Mouse (Mus musculus) adrenal gland, adult 8-10 months (tissue): ENCODE results near the gene Olfr220. TPM values are rescaled to one million over a fixed set of nuclear protein-coding genes. Genes with fewer than 3 reads are reported as not detected.

ENCODE experiments used
- DNase-seq: peaks from one replicate; pipeline ENCODE4 v3.0.0; 2022
- total RNA-seq, 4 experiments: library from RNA; stranded (reverse); gene quantifications; 2 replicates each; pipeline ENCODE4 v1.2.4; 2022

Olfr220 gene
- not detected for total RNA-seq

DNA sequence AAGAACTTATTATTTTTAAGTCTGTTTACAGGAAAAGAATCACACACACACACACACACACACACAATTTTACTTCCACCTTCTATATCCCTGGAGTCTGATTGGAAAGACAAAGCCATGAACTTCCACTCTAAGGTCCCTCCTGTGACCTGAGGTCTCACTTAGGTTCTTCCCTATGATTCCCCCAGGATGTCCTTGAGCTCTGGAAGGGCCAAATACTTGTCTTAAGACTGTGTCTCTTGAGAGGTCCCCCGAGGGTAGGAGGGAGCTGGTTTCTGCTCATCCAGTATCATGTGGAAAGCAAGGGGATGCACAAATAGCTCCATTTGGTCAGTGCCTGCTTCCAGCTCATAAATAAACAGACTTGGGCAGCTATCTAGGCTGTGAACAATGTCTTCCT, at the start of gene Olfr220:
Olfr220 (plus strand) TSS at position 301 of the 400 bp plus-strand sequence.
- DNase-seq, result no peak

DNA sequence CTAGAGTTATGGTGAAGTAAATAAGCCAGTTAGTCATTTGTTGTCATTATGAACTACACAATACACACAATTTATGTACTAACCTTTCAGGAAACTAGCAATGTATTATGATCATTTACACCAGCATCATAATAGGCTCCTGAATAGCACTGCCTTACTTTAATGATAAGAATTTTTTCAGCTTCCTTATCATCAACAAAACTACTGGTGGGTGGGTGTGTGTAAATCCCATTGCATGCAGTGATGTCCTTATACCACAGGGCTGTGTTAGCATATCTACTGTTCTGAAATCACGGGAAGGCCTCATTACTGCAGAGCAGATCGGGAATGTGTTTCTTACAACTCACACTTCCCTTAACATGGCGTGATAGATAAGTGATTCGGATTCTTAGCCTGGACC, 18.9 kb upstream of the Olfr220 start:
- no peak for DNase-seq

DNA sequence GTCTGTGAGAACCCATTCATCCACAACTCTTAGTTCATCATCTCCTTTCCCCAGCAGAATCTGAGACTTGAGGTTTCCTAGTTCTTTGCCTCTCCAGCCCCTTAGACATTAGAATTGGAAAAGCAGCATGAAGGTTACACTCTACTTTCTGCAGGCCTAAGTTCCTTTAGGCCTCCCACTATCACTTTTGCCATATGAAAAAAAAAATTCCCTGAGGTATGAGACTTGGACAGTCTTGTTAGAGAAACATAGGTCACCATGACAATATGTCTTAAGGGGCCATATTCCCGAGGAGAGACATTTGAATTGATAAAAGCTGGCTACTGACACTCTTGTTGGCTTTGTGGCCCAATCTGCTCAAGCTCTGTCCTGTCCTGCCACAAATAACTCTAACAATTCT, 18.1 kb upstream of the Olfr220 start, which contains the start of gene Olfr414:
Olfr414 (plus strand) TSS at position 301 of the 400 bp plus-strand sequence.
- DNase-seq, result no peak

- DNase-seq, result no peak
Observed at GRCm38 (mm10) chr1:174426180-174426986, 15.5 kb upstream of the Olfr220 start.

- DNase-seq, result no peak
Observed at GRCm38 (mm10) chr1:174427402-174427801, 14.5 kb upstream of the Olfr220 start.

DNA sequence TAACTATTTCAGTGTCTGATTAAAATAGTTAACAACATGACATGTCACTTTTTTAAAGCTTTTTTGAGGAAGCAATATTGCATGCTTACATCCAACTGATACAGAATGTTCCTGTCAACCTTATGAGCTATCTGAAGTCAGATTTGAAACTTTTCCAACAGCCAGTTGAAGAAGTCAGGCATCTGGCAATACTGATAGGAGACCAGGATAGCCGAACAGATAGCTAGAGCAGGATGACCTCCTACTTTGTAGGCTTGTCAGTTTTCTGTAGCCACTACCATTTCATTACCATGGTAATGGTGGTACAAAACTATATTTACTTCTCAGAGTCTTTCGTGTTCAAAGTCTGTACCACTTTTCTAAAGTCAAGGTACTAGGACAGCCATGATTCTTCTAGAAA, 13.5 kb upstream of the Olfr220 start:
- no peak for DNase-seq

- DNase-seq, result no peak
Observed at GRCm38 (mm10) chr1:174434121-174434520, 7.8 kb upstream of the Olfr220 start.

- DNase-seq, result no peak
Observed at GRCm38 (mm10) chr1:174455100-174455499, 13.2 kb downstream of the Olfr220 start.

GRCm38 (mm10) chr1:174465385-174465784, 23.5 kb downstream of the Olfr220 start:
- DNase-seq, result no peak

DNA sequence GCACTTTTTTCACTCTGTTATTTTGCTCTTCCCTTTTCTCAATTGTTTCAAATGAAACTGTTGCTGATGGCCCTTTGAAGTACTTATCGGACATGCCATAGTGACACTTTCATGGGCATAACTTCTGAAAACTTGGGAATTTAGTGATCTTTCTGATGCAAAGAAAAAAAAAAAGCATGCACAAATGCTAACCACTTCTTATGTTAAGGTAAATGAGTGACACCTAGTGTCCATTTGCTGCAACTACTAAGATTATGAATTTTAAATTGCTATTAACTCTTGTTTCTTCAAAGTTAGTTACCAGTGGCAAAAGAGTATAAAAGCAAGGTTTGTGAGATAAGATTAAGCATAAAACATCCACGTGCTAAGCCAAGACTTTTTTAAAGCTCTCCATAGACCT, 24.4 kb downstream of the Olfr220 start:
- DNase-seq, result no peak

GRCm38 (mm10) chr1:174469736-174470135, 27.9 kb downstream of the Olfr220 start:
- DNase-seq, result no peak

DNA sequence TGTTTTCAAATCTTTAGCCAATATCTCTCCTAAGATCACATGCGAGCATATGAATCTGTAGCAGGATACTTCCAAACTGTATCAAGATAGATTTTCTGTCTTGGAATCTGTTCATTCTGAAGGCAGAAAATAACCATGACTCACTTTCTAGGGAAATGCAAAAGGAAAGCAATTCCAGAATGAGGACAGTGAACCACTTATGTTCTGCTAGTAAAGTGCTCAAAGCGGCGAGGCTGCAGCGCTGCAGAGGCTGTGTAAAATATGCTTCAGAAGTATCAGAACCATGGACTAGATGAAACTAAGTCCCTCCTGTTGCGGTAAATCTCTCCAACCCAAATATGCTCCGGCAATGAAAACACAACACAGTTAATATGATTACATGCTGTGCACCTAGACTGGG, 40.7 kb downstream of the Olfr220 start:
- DNase-seq, result no peak

- DNase-seq, result no peak
Observed at GRCm38 (mm10) chr1:174500064-174500463, 58.2 kb downstream of the Olfr220 start.

Other genes starting within 250 kb of the Olfr220 start
- gene Olfr419, start 190.0 kb upstream of the Olfr220 start, total RNA-seq, result not detected
- not detected for gene Mptx1, start 111.6 kb upstream of the Olfr220 start, total RNA-seq
- gene Olfr417, start 77.0 kb upstream of the Olfr220 start, total RNA-seq, result not detected
- not detected for gene Olfr248, start 51.0 kb upstream of the Olfr220 start, total RNA-seq
- gene Olfr414, start 18.0 kb upstream of the Olfr220 start, total RNA-seq, result not detected
- gene Fmn2, start 59.7 kb downstream of the Olfr220 start, total RNA-seq, result 1 to 10 TPM; 5.9 to 6.7 (median 6.5) TPM